Mouse (Mus musculus) embryonic fibroblast, embryonic 13.5 days (primary cell): Measurements from ENCODE around the gene Gnl3.

Source experiments
- CTCF ChIP-seq: IDR thresholded peaks from 2 replicates; pipeline ENCODE4 v1.5.1; 2011; ENCODE audit warnings: mild to moderate bottlenecking, control low read depth, low read length, moderate library complexity, borderline replicate concordance; ENCODE audit not compliant: insufficient read depth
- POLR2A ChIP-seq: IDR thresholded peaks from 2 replicates; pipeline ENCODE4 v1.6.1; 2011; ENCODE audit warnings: low read depth, mild to moderate bottlenecking, control low read depth, low read length, moderate library complexity

DNA sequence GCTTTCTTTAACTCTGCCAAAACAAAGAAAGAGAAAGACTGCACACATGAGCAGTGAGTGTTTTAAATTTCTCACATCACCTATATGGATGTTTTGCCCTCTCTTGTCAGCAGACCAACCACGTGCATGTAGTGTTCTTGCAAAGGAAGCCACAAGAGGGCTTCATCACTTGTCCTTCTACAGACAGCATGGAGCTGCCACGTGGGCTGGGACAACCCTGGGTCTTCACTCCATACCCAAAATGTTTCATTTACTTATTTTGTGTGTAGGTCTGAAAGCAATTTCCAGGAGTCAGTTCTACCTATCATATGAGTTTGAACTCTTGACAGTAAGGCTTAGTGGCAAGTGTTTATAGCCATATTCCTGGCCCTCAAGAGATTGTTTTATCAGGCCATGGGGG, 1.1 kb downstream of the Gnl3 start:
- TF ChIP-seq CTCF (no peak), POLR2A (no peak)
